Mouse (Mus musculus) kidney, postnatal 25 days (tissue): ENCODE results near the gene Padi6.

Experiments used
- DNase-seq, 2 experiments: peaks; one replicate each; pipeline ENCODE4 v3.0.0; 2021; ENCODE audit warnings: mixed read lengths in 2 of 2

Padi6 gene

DNA sequence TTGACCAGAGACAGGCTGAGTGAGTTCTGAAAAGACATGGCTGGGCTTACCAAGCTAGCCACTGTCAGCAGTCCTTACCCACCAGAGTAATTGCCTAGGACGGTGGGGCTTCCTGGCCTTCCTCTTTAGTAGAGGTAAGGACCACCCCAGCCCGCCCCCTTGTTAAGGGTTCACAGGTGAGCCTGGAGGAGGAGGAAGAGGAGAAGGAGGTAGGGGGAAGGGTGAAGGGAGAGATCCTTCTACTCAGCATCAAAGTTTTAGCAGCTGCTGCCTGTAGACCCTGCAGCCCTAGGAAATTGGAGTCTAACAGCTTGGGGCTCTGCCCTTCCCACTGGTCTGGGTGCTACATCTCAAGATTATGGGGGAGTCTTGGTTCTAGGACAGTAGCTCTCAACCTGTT is at the start of gene Padi6:
TSS of gene Padi6 (minus strand) at position 101 of the 400 bp plus-strand sequence.
- DNase-seq: no peak

DNA sequence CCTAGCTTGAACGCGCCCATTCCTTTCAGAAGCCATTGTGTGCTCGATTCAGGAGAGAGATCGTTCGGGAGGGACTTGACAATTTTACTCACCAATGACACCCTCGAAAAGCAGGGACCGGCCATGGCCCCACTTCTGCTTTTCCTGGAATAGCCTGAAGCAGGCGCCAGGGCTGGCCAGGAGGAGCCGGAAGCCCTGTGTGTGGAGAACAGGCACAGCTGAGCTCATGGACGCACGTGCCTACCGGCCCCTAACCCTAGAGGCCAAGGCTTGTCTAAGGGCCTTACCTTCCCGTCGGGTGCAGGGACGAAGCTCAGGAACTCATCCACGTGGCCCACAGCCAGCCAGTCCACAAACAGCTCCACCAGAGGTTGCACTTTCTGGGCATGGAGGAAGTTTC is 48.6 kb upstream of the Padi6 start:
- DNase-seq: no peak

DNA sequence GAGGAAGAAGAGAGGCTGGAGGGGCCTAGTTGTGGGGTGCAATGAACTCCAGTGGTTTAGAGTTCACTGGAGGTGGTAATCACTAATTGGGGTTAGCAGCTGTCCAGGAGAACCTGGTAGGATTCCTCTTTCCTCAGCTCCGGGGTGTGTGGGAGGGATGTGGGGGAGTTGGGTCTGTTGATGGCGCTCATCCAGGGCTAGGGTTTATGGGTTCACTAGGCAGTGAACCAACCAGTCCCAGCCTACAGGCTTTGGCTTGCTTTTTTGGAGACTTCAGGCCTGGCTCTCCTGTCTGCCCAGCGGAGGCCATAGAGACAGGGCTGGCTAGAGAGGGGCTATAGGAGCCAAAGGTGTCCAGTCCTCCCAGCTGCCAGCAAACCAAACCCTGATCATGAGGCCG is 47.5 kb upstream of the Padi6 start:
- no peak for DNase-seq

DNA sequence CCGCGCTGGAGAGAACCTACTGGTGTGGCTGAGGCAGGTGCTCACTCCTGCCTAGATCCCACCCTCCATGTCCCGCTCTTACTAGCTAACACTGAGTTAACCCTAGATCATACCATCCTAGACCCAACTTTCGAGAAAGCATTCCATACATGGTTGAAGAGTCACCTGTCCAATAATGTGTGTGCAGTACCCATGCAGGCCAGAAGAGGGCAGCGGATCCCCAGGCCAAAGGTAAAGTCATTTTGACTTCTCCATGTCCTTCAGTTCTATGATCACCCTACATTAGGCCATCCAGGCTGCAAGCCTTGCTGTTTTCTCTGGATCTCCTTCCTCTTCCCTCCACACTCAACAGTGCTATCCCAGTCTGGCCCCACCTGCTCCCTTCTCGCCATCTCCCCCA is 46.5 kb upstream of the Padi6 start:
- DNase-seq: peak; percentile 67 to 81

DNA sequence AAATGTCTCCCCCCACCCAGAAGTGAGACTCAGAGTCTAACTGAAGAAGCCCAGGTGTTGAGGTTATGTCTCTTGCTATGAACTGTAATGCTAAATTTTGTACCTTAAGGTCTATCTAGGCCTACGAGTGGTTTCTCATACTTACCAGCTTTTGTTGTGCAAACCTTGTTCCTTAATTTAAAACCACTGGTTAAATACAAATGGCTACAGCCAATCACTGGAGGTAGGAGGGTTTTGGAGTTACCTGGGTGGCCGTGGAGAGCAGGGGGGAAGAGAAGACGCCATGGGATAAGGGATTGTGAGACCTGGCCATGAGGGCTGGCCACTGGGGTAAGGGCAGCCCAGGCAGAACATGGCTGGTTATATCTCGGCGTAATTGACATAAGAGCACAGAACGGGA is 45.8 kb upstream of the Padi6 start:
- no peak for DNase-seq

DNA sequence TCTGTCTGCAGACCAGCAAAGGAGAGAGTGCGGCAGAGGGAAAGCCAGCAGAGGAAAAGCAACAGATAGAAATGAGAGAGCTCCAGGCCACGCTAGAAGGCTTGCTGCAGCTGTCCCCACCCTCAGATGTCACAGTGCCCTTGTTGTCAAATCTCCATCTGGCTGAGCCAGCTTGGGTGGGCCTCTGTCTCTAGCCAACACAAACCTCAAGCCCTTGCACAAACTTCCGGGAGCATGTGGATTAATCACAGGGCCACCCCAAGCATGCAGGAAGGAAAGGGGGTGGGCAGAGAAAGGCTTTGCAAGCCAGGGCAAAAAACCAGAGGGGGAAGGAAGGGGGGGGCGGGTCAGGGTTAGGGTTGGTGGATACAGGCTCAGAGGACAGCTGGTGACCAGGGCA is 45.0 kb upstream of the Padi6 start:
- peak; percentile 36 to 64 for DNase-seq

DNA sequence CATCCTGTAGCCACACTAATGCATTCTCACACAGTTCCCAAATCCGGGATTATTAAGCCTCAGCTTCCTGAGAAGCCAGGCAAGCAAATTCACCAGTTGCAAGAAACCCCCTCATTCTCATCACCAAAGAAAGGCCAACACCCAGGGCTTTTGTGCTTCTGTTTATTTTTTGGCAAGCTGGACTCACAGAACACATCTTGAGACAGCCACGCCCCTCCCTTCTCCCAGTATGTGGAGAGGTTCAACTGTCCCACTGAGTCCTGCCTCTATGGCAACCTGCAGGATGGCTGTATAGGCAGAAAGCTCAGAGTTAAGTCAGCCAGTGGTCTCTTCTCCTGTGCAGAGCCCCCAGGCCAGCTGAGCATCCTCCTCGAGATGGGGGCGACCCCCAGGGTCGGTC is 42.8 kb upstream of the Padi6 start:
- no peak for DNase-seq

DNA sequence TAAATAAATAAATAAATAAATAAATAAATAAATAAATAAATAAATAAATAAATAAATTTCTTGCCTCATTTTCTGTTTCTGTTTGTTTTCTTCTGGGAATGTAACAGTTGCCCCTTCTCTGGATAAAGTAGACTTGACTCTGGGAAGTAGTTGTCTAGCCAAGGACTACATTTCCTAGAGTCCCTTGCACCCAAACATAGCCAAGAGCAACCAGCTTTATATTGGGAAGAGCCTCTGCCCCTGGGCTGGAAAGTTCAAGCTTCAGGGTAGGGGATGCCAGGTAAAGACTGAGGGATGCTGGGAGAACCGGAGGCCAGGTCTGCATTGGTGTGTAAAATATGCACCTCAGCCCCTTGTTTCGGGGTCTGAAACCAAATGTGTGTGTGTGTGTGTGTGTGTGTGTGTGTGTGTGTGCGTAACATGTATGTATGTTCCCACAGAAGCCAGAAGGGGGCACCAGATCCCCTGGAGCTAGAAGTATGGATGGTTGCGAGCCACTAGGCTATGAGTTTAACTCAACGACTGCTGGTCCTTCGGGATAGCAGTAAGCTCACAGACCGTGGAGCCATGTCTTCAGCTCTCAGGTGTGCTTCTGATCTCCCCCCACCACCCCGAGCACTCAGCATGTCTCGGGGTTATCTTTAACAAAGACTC is 42.0 kb upstream of the Padi6 start:
- DNase-seq: no peak

DNA sequence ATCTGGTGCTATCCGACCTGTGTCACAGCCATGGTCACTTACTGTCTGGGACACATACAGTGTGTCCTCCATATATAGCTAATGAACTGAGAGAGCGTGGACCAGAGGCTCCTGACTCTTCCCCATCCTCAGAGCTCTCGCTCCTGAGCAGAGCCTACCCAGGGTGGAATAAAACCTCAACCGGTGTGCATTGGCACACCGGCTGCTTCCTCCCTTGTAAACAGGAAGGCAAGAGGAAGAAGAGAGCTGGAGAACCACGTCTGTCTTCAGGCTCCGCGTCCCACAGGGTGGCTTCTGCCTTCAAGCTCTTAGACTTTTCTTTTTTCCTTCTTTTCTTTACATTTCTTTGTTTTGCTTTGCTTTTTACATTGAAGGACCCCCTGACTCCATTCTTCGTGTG is 40.4 kb upstream of the Padi6 start:
- DNase-seq: no peak

DNA sequence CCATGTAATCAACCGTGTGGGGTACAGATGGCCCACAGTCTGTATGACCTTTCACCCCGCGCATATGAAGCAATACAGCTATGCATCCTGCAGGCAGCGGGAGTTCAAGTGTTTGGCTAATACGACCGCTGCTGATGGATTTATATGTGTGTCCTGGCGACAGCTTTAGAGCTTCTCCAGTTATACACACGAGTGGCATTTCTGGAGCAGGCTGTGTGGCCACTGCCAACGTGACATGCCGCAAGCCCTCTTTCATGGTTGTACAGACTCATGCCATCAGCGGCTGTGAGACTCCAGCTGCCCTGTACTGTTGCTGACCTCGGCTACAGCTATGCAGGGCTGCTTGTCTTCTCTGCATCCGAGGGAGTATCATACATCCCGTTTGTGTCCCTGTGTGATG is 38.1 kb upstream of the Padi6 start:
- DNase-seq: no peak

DNA sequence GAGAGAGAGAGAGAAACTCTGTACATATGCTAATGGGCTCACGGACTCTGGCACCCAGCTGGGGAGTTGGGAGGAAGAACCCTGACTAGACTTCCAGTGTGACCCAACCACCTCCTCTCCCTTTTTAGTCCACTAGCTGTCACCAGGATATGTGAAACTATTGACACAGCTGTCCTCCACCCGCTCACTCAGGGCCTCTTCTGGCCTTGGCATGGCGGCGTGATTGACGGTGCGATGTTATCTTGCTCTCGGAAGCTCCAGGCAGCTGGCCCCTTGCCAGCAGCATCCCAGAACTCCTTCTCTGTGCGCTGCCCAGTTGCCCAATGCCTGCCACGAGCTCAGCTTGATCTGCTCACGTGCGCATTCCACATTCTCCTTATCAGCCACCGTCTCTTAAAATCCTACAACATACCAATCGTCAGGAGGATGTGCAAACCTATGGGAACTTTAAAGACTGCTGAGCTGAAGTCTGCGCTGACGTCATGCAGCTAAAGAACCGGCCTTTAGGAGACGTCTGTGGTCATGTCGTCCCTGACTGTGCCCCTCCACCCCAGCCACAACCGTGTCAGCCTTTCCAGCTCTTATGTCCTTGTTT is 37.5 kb upstream of the Padi6 start:
- peak in 1 of 2 experiments; percentile 16 for DNase-seq

DNA sequence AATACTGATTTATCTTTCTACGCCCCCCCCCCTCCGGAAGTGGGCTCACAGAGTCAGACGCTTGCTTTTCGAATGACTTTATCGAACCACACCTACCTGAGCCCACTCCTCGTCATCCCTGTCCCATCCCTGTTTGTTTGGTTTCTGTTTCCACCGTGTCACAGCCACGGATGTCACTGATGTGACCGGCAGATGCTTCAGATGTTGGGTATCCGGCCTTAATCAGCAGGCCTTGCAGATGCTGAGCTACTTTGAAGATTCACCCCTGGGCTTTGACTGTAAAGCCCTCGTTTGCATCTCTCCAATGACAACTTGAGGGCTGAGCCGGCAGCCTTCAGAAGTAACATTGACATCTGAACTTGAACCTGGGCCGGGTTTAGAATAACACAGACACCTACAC is 34.2 kb upstream of the Padi6 start:
- no peak for DNase-seq

DNA sequence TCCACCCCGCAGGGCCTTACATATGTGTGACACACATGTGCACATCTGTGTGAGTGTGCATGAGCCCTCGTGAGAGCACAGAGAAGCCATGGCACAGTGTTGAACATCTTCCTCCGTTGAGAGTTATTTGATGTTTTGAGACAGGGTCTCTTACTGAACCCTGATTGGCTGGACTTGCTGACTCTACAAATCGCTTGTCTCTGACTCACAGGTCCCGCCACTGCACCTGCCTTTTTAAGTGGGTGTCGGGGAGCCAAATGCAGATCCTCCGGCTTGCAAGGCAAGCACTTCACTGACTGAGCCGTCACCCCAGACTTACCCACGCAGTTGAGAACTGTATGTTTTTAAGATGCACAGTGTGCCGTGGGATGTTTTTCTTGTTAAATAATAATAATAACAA is 33.4 kb upstream of the Padi6 start:
- no peak for DNase-seq

DNA sequence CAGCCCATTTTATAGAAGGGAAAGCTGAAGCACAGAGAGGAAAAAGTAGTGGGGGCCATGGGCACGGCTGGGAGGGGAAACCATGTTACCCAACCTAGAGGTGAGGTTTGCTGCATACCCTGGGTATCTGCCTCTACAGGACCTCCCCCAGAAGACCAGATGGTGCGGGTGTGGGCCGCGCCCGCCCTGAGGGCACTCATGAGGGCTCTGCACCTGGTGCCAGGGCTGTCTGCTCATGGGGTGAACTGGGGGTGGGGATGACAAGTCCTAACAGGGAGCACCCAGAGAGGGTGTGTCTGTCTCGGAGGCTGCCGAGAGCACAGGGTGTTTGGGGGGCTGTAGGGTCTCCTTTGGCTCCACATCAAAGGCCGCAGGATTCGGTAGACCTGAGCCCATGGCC is 32.5 kb upstream of the Padi6 start:
- DNase-seq: no peak

DNA sequence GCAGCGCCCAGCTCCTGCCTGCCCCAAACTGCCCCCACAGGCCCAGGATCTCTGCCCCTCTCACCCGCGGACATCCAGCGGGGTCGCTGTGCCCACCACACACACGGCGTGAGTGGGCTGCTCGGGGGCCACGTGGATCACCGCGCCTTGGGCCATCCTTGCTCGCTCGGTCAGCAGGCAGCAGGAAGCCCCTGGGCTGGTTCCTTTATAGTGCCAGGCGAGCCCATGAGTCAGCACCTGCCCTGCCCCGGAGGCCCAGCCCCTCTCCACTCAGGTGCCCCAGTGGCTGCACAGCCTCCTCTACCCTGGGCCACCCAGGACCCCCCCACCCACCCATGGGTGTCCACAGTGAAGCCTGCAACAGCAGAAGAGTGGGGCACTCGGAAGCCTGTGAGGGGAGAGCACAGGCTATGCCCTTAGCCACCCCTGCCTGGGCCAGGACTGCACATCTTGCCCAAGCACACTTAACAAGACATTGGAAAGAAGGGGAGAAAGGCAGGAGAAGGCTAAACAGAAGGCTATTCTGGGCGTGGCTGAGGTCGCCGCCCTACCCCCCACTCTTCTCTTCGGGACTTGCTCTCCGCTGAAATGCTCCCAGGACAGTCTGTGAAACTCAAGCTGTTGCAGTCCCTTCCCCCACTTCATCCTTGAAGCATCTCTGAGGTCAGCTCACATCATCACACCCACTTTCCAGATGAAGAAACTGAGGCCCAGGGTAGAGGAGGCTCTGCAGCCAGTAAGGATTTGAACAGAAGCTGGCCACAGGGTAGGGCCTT is 31.8 kb upstream of the Padi6 start, which contains the start of gene Padi4:
TSS of gene Padi4 (minus strand) at position 212 of the 776 bp plus-strand sequence.
- no peak for DNase-seq

DNA sequence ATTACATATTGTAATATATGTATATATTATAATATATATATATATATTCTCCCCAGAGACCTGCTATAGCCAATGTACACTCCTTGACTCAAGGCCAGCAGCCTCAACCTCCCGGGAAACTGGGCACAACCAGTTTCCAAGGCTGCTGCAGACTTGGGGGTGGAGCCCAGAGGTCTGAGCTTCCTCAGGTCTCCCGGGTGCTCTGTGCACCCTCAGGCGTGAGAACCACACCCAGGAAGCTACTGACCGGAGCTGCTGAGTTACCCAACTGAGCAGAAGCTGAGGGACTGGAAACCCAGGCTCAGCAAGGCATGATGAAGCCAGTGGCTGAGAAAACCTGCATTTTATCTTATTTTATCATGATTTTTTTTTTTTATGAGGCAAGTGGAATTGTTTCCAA is 28.6 kb upstream of the Padi6 start:
- DNase-seq: peak; percentile 25 to 60

DNA sequence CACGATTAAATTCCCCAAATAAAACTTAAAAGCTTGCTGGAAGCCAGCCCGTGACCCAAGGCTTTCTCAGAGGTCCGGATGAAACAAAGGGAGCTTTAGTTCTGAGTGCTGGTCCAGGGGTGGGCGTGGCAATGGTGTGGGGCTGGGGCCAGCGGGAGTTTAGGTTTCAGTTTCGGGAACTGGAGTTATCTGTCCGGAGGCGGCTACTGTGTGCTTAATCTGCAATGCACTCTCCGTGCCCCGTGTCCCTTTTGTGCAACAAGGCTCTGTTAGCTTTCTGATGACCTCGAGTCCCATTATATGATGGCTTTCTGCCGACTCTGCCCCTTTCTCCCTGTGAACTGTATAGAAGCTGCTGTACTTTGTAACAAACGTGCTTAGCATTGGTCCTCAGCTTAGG is 28.0 kb upstream of the Padi6 start:
- peak; percentile 61 to 64 for DNase-seq

DNA sequence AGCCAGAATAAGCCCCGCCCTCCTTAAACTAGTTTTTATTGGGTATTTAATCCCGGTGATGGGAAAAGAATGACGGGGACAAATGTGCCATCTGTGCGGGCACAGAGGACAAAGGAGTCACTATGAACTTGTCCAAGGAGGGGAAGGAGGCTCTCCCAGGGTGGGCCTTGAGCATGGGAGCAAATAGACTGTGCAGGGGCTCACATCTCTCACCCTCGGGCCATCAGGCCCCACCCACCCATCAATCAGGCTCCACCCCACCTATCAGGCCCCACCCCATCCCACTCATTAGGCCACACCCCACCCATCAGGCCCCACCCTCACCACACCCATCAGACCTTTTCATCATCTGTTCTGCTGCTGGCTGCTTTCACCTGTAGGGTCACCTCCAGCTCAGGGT is 26.5 kb upstream of the Padi6 start:
- DNase-seq: no peak

DNA sequence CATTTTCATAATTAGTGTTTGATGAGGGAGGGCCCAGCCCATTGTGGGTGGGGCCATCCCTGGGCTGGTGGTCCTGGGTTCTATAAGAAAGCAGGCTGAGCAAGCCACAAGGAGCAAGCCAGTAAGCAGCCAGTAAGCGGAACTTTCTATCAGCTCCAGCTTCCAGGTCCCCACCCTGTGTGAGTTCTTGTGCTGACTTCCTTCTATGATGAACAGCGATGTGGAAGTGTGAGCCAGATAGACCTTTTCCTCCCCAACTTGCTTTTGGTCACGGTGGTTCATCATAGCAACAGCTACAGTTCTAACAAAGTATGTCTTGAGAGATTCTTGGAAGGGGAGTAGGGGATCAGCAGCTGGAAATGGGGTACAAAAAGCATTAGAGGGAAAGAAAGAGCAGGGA is 23.5 kb upstream of the Padi6 start:
- no peak for DNase-seq

DNA sequence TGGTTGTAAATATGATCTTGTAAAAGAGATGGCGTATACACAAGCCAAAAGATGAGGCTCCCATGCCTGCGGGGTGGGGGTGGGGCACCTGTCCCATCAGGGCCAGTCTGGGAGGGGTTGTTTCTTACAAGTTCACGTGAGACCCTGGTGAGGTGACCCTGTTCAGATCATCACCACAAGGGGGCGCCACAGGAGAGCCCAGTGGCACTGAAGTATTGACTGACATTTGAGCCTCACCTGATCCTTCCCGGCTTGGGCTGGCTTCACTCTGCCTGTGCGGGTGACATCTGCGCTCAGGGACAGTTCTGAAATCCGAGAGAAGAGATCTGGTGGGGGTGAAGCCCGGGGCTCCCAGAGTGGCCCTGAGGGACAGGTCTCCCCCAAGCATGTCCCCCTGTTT is 20.7 kb upstream of the Padi6 start:
- DNase-seq: peak; percentile 51 to 75

DNA sequence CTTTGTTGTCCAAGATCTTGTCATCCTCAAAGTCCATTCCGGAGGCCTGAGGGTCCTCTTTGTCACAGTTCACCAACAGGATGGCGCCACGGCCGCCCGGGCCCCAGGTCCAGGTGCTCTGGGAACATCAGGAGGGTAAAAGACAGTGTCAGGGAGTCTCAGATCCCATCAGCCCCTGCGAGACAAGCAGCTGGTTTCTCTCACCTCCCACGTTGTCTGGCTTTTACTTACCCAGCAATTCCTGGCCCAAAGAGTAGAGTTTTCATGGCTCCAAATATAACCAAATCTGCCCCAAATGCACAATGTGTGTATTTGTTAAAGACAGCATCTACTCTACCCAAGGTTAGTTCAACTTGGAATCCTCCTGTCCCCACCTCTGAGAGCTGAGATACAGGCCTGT is 19.2 kb upstream of the Padi6 start:
- no peak for DNase-seq

DNA sequence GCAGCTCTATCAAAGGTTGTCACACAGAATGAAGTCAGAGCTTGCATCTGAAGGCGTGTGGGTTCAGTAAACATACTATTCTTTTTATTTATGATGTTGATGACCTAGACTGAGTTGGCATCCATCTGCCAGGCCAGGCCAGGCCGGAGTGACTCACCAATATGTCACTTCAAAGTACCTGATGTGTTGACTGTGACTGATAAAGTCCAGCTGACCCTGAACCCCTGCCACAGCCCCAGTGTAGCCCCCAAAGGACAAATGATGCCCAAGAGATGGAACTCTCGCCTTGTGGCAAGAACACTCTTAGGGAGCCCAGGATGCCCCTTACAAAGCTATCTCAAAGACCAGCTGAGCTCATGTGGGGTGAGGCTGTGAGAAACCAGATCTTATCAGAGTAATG is 13.4 kb upstream of the Padi6 start:
- DNase-seq: no peak

DNA sequence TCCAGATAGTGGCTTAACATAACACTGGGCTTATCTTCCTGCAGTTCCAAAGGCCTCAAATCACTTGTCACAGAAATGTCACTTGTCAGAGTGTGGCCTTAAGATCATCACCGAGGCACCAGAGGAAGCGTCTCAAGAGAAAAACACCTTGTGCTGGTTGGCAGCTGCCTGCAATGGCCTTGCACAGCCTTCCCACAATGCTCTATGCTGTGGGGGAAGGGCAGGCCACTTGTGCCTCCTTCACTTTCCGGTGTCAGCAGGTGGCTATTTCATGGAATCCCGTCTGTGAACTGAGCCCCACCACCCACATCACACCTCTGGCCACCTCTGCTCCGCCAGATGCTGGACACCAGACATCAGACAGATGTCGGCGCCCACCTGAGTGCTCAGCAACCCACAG is 10.9 kb upstream of the Padi6 start:
- no peak for DNase-seq

DNA sequence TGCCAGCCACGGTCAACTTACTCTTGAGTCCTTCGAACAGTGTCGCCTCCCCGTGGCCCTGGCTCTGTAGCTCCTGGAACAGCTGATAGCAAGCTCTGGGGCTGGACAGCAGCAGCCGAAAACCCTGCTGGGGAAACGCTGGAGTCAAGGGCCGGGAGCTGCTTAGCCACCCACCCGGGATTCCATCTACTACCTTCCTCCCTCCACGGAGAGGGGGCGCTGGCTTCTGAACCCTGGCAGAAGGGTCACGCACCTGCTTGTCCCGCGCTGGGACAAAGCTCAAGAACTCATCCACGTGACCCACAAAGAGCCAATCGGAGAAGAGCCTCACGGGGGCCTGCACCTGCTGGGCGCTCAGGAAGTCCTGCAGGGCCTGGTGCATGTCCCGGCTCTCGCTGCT is 7.9 kb upstream of the Padi6 start:
- DNase-seq: peak; percentile 61 to 81
